ENCODE assay signal across 15 mouse cellular contexts in genomic region chr14:8475851-8476250, GRCm38 (mm10).
A peak's percentile ranks its signal among the peaks of the same experiment; 100 is the strongest.
DNase-seq lines count a peak whose midpoint lies in the region; ATAC-seq and TF ChIP-seq lines count a peak whose summit lies in the region.
"Had no signal": no experiment of that assay in that cellular context is flagged by ENCODE, and none has a peak within 500 bp of the region (broad histone marks: within the 10 kb centered on the region; RNA-seq: fewer than 3 reads in every experiment).

No protein-coding gene starts in this region.

- H3K27ac ChIP-seq in forebrain, embryonic 14.5 days (ENCODE audit: low read depth, low read length) = no peak overlapping the region
- H3K27ac ChIP-seq in forebrain, embryonic 12.5 days = no peak overlapping the region
- no peak overlapping the region for H3K27ac ChIP-seq in forebrain, embryonic 16.5 days (ENCODE audit: low read length)
- no peak overlapping the region for H3K27ac ChIP-seq in forebrain, postnatal 0 days (ENCODE audit: low read depth, low read length)
- H3K27ac ChIP-seq: embryonic facial prominence, embryonic 12.5 days had no signal

- H3K4me2 ChIP-seq in forebrain, embryonic 14.5 days (ENCODE audit: low read length) = no peak overlapping the region
- no peak overlapping the region for H3K4me2 ChIP-seq in forebrain, embryonic 12.5 days
- H3K4me2 ChIP-seq in forebrain, embryonic 16.5 days (ENCODE audit: low read length) = no peak overlapping the region
- no peak overlapping the region for H3K4me2 ChIP-seq in forebrain, postnatal 0 days (ENCODE audit: low read depth)
- H3K4me2 ChIP-seq: embryonic facial prominence, embryonic 12.5 days had no signal

- no peak overlapping the region for H3K9ac ChIP-seq in forebrain, embryonic 14.5 days (ENCODE audit: low read length)
- no peak overlapping the region for H3K9ac ChIP-seq in forebrain, embryonic 12.5 days
- H3K9ac ChIP-seq in forebrain, embryonic 16.5 days (replicated peaks; ENCODE audit: low read depth, low read length) = no peak overlapping the region
- no peak overlapping the region for H3K9ac ChIP-seq in forebrain, postnatal 0 days
- H3K9ac ChIP-seq: embryonic facial prominence, embryonic 12.5 days had no signal

- H3K27me3 ChIP-seq in forebrain, embryonic 14.5 days (replicated peaks; ENCODE audit: control insufficient read depth, insufficient read depth, low read length) = no peaks in the 10 kb centered on the region
- no peaks in the 10 kb centered on the region for H3K27me3 ChIP-seq in forebrain, embryonic 12.5 days
- no peaks in the 10 kb centered on the region for H3K27me3 ChIP-seq in forebrain, embryonic 16.5 days (replicated peaks; ENCODE audit: control insufficient read depth, insufficient read depth, low read length)
- H3K27me3 ChIP-seq in forebrain, postnatal 0 days (ENCODE audit: insufficient read depth, low read length) = no peaks in the 10 kb centered on the region
- H3K27me3 ChIP-seq: embryonic facial prominence, embryonic 12.5 days had no signal

- no peaks in the 10 kb centered on the region for H3K36me3 ChIP-seq in forebrain, embryonic 14.5 days (ENCODE audit: control insufficient read depth, insufficient read depth, low read length)
- no peaks in the 10 kb centered on the region for H3K36me3 ChIP-seq in forebrain, embryonic 12.5 days (replicated peaks)
- H3K36me3 ChIP-seq in forebrain, embryonic 16.5 days (ENCODE audit: control insufficient read depth, insufficient read depth) = no peaks in the 10 kb centered on the region
- H3K36me3 ChIP-seq in forebrain, postnatal 0 days (ENCODE audit: insufficient read depth) = no peaks in the 10 kb centered on the region
- H3K36me3 ChIP-seq: embryonic facial prominence, embryonic 12.5 days had no signal

- WGBS in forebrain, embryonic 14.5 days = 26% methylated on average over 5 of the region's 5 CpGs
- 47% methylated on average over 5 of the region's 5 CpGs for WGBS in forebrain, embryonic 12.5 days
- WGBS in forebrain, embryonic 16.5 days = 27% methylated on average over 5 of the region's 5 CpGs
- WGBS in forebrain, postnatal 0 days = 37% methylated on average over 5 of the region's 5 CpGs

- peak; percentile 57 for DNase-seq in forebrain, embryonic 14.5 days (ENCODE audit: low spot score)
- DNase-seq in forebrain, postnatal 0 days = no peak
- DNase-seq in brain, embryonic 14.5 days (ENCODE audit: low read depth) = peak; percentile 71
- no peak for DNase-seq in adipocyte (ENCODE audit: low spot score)
- DNase-seq: adrenal gland, adult 2 months; adrenal gland, postnatal 25 days; cerebellum, adult 11-12 months; cerebellum, adult 2 months; cerebellum, adult 9-10 months had no signal

- TF ChIP-seq CTCF in forebrain, postnatal 0 days (IDR thresholded peaks at IDR 0.05; ENCODE audit: low read depth) = no peak
- TF ChIP-seq CTCF in brain, embryonic 14.5 days (IDR thresholded peaks at IDR 0.05; ENCODE audit: borderline replicate concordance, extremely low read depth, insufficient read depth, insufficient read length) = no peak

- TF ChIP-seq POLR2A in brain, embryonic 14.5 days (IDR thresholded peaks at IDR 0.05; ENCODE audit: borderline replicate concordance, extremely low read depth, insufficient read depth, insufficient read length, poor library complexity, severe bottlenecking) = no peak

- H3K9me3 ChIP-seq in forebrain, embryonic 14.5 days (replicated peaks; ENCODE audit: control insufficient read depth, low read length) = no peaks in the 10 kb centered on the region
- no peaks in the 10 kb centered on the region for H3K9me3 ChIP-seq in forebrain, embryonic 12.5 days
- H3K9me3 ChIP-seq in forebrain, embryonic 16.5 days (ENCODE audit: control insufficient read depth, low read length) = no peaks in the 10 kb centered on the region
- H3K9me3 ChIP-seq in forebrain, postnatal 0 days (ENCODE audit: low read length) = no peaks in the 10 kb centered on the region
- H3K9me3 ChIP-seq: embryonic facial prominence, embryonic 10.5 days; embryonic facial prominence, embryonic 12.5 days had no signal

- H3K4me3 ChIP-seq in forebrain, embryonic 14.5 days (ENCODE audit: low read depth, low read length) = no peak overlapping the region
- no peak overlapping the region for H3K4me3 ChIP-seq in forebrain, embryonic 12.5 days (replicated peaks)
- H3K4me3 ChIP-seq in forebrain, embryonic 16.5 days (replicated peaks; ENCODE audit: low read length) = no peak overlapping the region
- no peak overlapping the region for H3K4me3 ChIP-seq in forebrain, postnatal 0 days (ENCODE audit: low read depth, low read length)
- H3K4me3 ChIP-seq: embryonic facial prominence, embryonic 10.5 days; embryonic facial prominence, embryonic 12.5 days had no signal

- peak; percentile 60 for ATAC-seq in forebrain, embryonic 14.5 days
- no peak for ATAC-seq in forebrain, embryonic 12.5 days (ENCODE audit: low FRiP score)
- ATAC-seq in forebrain, embryonic 16.5 days = peak; percentile 45
- no peak for ATAC-seq in forebrain, postnatal 0 days
- ATAC-seq: activated CD4-positive, CD25-positive, alpha-beta regulatory T cell, adult 4 months; Patski had no signal

- H3K4me1 ChIP-seq in forebrain, embryonic 14.5 days (ENCODE audit: control insufficient read depth, insufficient read depth, low read length) = peaks cover 14% of the 10 kb centered on the region; the same call in 1 of the 2 replicates
- H3K4me1 ChIP-seq in forebrain, embryonic 12.5 days = 0 out of 2 replicates have a peak, but pooled peaks cover 7% of the 10 kb centered on the region
- peaks cover 10% of the 10 kb centered on the region for H3K4me1 ChIP-seq in forebrain, embryonic 16.5 days (replicated peaks; ENCODE audit: control insufficient read depth, insufficient read depth, low read length)
- H3K4me1 ChIP-seq in forebrain, postnatal 0 days (ENCODE audit: insufficient read depth) = no peaks in the 10 kb centered on the region

Comparison
In these comparisons a context has a peak if more than half of its experiments do, and no peak if none do; other contexts are left out.
1. ATAC-seq: peak in forebrain, embryonic 14.5 days (single experiment) and forebrain, embryonic 16.5 days (single experiment); none in forebrain, embryonic 12.5 days (single experiment) and forebrain, postnatal 0 days (single experiment).
2. DNase-seq: peak in forebrain, embryonic 14.5 days (single experiment) and brain, embryonic 14.5 days (single experiment); none in forebrain, postnatal 0 days (single experiment) and adipocyte (single experiment).